Mouse (Mus musculus): ENCODE measurements around the gene Ilf3. TPM values are rescaled to one million over a fixed set of nuclear protein-coding genes. Genes with fewer than 3 reads are reported as not detected.
A peak's percentile ranks its signal among the peaks of the same experiment; 100 is the strongest.

The Ilf3 gene
- polyA plus RNA-seq, 1 experiment = 81.1 TPM

- TF ChIP-seq POLR2A (IDR thresholded peaks at IDR 0.05; ENCODE audit: borderline replicate concordance, insufficient read depth, low read length) (no peak), CTCF (IDR thresholded peaks at IDR 0.05; ENCODE audit: borderline replicate concordance, insufficient read depth, low read depth, low read length) (no peak)
- WGBS = 84% methylated on average over 7 of the region's 7 CpGs
Observed at GRCm38 (mm10) chr9:21351178-21351577, 16.5 kb upstream of the Ilf3 start.

GRCm38 (mm10) chr9:21351702-21352377, 15.8 kb upstream of the Ilf3 start:
- DNase-seq = no peak
- Histone ChIP-seq H3K27ac (ENCODE audit: insufficient read depth, low read length) (no peak overlapping the region), H3K27me3 (ENCODE audit: control insufficient read depth, insufficient read depth, low read length) (no peaks in the 10 kb centered on the region), H3K4me1 (ENCODE audit: control insufficient read depth, insufficient read depth, low read length) (no peaks in the 10 kb centered on the region), H3K4me3 (replicated peaks; ENCODE audit: insufficient read depth, low read depth, low read length) (no peak overlapping the region)
- WGBS = 93% methylated on average over 4 of the region's 4 CpGs
- no peak for TF ChIP-seq CTCF (IDR thresholded peaks at IDR 0.05; ENCODE audit: borderline replicate concordance, insufficient read depth, low read depth, low read length)
- TF ChIP-seq POLR2A (IDR thresholded peaks at IDR 0.05; ENCODE audit: borderline replicate concordance, insufficient read depth, low read length) = no peak

More at GRCm38 (mm10) chr9:21351178-21351577, 16.5 kb upstream of the Ilf3 start:
- Histone ChIP-seq H3K4me1 (ENCODE audit: control insufficient read depth, insufficient read depth, low read length) (no peaks in the 10 kb centered on the region), H3K4me3 (replicated peaks; ENCODE audit: insufficient read depth, low read depth, low read length) (no peak overlapping the region), H3K27ac (ENCODE audit: insufficient read depth, low read length) (no peak overlapping the region), H3K27me3 (ENCODE audit: control insufficient read depth, insufficient read depth, low read length) (no peaks in the 10 kb centered on the region)
- DNase-seq = no peak

- H3K4me1 ChIP-seq (ENCODE audit: control insufficient read depth, insufficient read depth, low read length) = no peaks in the 10 kb centered on the region
- no peak for DNase-seq
- TF ChIP-seq CTCF (IDR thresholded peaks at IDR 0.05; ENCODE audit: borderline replicate concordance, insufficient read depth, low read depth, low read length) (no peak), POLR2A (IDR thresholded peaks at IDR 0.05; ENCODE audit: borderline replicate concordance, insufficient read depth, low read length) (no peak)
- H3K4me3 ChIP-seq (replicated peaks; ENCODE audit: insufficient read depth, low read depth, low read length) = no peak overlapping the region
- 52% methylated on average over 20 of the region's 20 CpGs for WGBS
- H3K27ac ChIP-seq (ENCODE audit: insufficient read depth, low read length) = no peak overlapping the region
- no peaks in the 10 kb centered on the region for H3K27me3 ChIP-seq (ENCODE audit: control insufficient read depth, insufficient read depth, low read length)
Observed at GRCm38 (mm10) chr9:21352463-21353372, 15.0 kb upstream of the Ilf3 start.

GRCm38 (mm10) chr9:21353373-21353686, 14.3 kb upstream of the Ilf3 start:
- no peak overlapping the region for H3K27ac ChIP-seq (ENCODE audit: insufficient read depth, low read length)
- DNase-seq = no peak
- no peaks in the 10 kb centered on the region for H3K4me1 ChIP-seq (ENCODE audit: control insufficient read depth, insufficient read depth, low read length)
- TF ChIP-seq CTCF (IDR thresholded peaks at IDR 0.05; ENCODE audit: borderline replicate concordance, insufficient read depth, low read depth, low read length) = no peak
- TF ChIP-seq POLR2A (IDR thresholded peaks at IDR 0.05; ENCODE audit: borderline replicate concordance, insufficient read depth, low read length) = no peak
- WGBS = 83% methylated on average over 2 of the region's 2 CpGs
- H3K4me3 ChIP-seq (replicated peaks; ENCODE audit: insufficient read depth, low read depth, low read length) = no peak overlapping the region
- H3K27me3 ChIP-seq (ENCODE audit: control insufficient read depth, insufficient read depth, low read length) = no peaks in the 10 kb centered on the region

- 91% methylated on average over 6 of the region's 6 CpGs for WGBS
- DNase-seq = no peak
- Histone ChIP-seq H3K4me3 (replicated peaks; ENCODE audit: insufficient read depth, low read depth, low read length) (no peak overlapping the region), H3K4me1 (ENCODE audit: control insufficient read depth, insufficient read depth, low read length) (no peaks in the 10 kb centered on the region), H3K27ac (ENCODE audit: insufficient read depth, low read length) (no peak overlapping the region), H3K27me3 (ENCODE audit: control insufficient read depth, insufficient read depth, low read length) (no peaks in the 10 kb centered on the region)
- no peak for TF ChIP-seq CTCF (IDR thresholded peaks at IDR 0.05; ENCODE audit: borderline replicate concordance, insufficient read depth, low read depth, low read length)
- no peak for TF ChIP-seq POLR2A (IDR thresholded peaks at IDR 0.05; ENCODE audit: borderline replicate concordance, insufficient read depth, low read length)
Observed at GRCm38 (mm10) chr9:21354796-21355195, 12.9 kb upstream of the Ilf3 start.

- WGBS = 3% methylated on average over 1 of the region's 1 CpGs
- DNase-seq = peak; percentile 62 to 76
- Histone ChIP-seq H3K4me1 (ENCODE audit: control insufficient read depth, insufficient read depth, low read length) (no peaks in the 10 kb centered on the region), H3K4me3 (replicated peaks; ENCODE audit: insufficient read depth, low read depth, low read length) (no peak overlapping the region), H3K27me3 (ENCODE audit: control insufficient read depth, insufficient read depth, low read length) (no peaks in the 10 kb centered on the region), H3K27ac (ENCODE audit: insufficient read depth, low read length) (no peak overlapping the region)
- TF ChIP-seq CTCF (IDR thresholded peaks at IDR 0.05; ENCODE audit: borderline replicate concordance, insufficient read depth, low read depth, low read length) (peak; percentile 62), POLR2A (IDR thresholded peaks at IDR 0.05; ENCODE audit: borderline replicate concordance, insufficient read depth, low read length) (no peak)
Observed at GRCm38 (mm10) chr9:21356981-21357718, 10.5 kb upstream of the Ilf3 start.

GRCm38 (mm10) chr9:21366541-21367220, 990 bp upstream of the Ilf3 start:
- 30% methylated on average over 14 of the region's 14 CpGs for WGBS
- TF ChIP-seq CTCF (IDR thresholded peaks at IDR 0.05; ENCODE audit: borderline replicate concordance, insufficient read depth, low read depth, low read length) = peak; percentile 46; the same call in 1 of the 2 replicates
- TF ChIP-seq POLR2A (IDR thresholded peaks at IDR 0.05; ENCODE audit: borderline replicate concordance, insufficient read depth, low read length) = no peak
- Histone ChIP-seq H3K4me1 (ENCODE audit: control insufficient read depth, insufficient read depth, low read length) (no peaks in the 10 kb centered on the region), H3K27ac (ENCODE audit: insufficient read depth, low read length) (0 out of 2 replicates have a peak overlapping the region, but pooled peaks have one; percentile 20), H3K27me3 (ENCODE audit: control insufficient read depth, insufficient read depth, low read length) (no peaks in the 10 kb centered on the region), H3K4me3 (replicated peaks; ENCODE audit: insufficient read depth, low read depth, low read length) (peak overlapping the region; percentile 57)
- DNase-seq = peak; percentile 71 to 75
